Mouse (Mus musculus) neutrophil, adult 59 days (primary cell): ENCODE results near the gene Defb18. TPM values are rescaled to one million over a fixed set of nuclear protein-coding genes. Genes with fewer than 3 reads are reported as not detected.

Source experiments
- total RNA-seq, 2 experiments: library from RNA; stranded (reverse); gene quantifications; 1 replicate in 1 of 2; 2 replicates in 1 of 2; pipeline ENCODE4 v1.2.4; 2023

The Defb18 gene
- not detected for total RNA-seq

GRCm38 (mm10) chr1:18237343-18237742 is at the start of gene Defb18:
Gene Defb18, minus strand, starts transcription at chr1:18237443.

DNA sequence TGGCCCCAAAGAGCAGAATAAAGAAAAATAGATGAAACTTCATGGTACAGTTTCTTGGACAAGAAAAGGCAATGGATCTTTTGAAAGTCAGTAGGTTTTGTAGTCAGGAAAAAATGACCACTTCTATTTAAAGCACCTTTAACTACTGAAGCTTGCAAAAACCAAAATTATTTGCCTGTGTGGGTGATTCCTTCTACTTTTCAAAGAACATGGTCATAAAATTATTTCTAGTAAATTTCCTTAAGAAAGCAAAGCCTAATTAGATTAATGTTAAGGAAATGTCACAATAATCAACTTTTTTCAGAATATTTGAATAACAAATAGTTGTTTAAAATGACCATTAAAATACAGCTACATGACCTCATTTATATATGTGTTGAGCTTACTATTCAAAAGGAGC is 27.8 kb upstream of the Defb18 start, which contains the start of gene Defb41:
Gene Defb41, minus strand, starts transcription at position 101 of the 400 bp plus-strand sequence.

Other genes starting within 250 kb of the Defb18 start
- gene Crisp4, start 91.5 kb downstream of the Defb18 start, total RNA-seq: not detected
- gene Defb41, start 27.7 kb upstream of the Defb18 start, total RNA-seq: not detected